Mouse (Mus musculus) kidney, adult 2 months (tissue): ENCODE measurements around the gene Cfap44.
A peak's percentile ranks its signal among the peaks of the same experiment; 100 is the strongest.

Experiments
- CTCF ChIP-seq: fragments of 200-500 bp; conservative IDR thresholded peaks from 2 replicates; pipeline ENCODE4 v1.5.1; 2011; ENCODE audit warnings: low read depth, mild to moderate bottlenecking, control low read depth, low read length, moderate library complexity, mixed read lengths; ENCODE audit not compliant: insufficient read depth, insufficient read length
- POLR2A ChIP-seq: fragments of 200-500 bp; IDR thresholded peaks from one replicate; pipeline ENCODE4 v1.6.1; 2011; ENCODE audit warnings: low read depth, low read length, control low read depth

DNA sequence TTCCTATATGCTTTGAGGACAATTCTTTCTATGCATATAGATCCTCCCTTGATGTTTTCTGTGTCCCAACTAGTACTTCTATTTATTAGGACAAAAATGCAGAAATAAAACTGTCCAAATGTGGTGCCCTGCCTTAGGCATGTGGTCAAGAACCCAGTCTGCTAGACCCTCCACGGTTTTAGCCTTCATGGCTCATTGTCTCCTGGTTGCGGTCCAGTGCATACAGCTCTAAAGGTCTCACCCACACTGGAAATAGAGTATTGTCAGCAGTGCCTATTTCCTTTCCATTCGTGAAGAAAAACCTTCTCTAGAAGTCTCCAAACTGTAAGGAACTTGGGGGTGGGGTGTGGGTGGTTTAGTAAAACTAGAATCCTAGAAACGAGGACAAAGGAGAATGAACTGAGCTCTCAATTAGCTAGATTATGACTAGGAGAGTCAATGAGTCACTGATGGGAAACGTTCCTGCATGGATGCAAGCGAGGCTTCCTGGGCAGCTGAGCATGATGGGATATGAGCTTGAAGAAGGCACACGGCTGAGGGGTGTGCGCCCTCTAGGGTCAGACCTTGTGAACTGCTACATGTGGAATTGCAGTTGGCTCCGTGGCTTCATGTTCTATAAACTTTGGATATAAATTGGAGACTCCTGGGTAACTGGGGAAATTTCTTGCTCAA lies 2.6 kb upstream of the Cfap44 start:
- TF ChIP-seq CTCF, result peak; percentile 89
- no peak for TF ChIP-seq POLR2A
